Mouse (Mus musculus) retina, postnatal 1 day (tissue): ENCODE measurements around the gene Cdkl3.

Experiments used
- DNase-seq: peaks from one replicate; pipeline ENCODE4 v3.0.0-alpha.2; 2012

The Cdkl3 gene

DNA sequence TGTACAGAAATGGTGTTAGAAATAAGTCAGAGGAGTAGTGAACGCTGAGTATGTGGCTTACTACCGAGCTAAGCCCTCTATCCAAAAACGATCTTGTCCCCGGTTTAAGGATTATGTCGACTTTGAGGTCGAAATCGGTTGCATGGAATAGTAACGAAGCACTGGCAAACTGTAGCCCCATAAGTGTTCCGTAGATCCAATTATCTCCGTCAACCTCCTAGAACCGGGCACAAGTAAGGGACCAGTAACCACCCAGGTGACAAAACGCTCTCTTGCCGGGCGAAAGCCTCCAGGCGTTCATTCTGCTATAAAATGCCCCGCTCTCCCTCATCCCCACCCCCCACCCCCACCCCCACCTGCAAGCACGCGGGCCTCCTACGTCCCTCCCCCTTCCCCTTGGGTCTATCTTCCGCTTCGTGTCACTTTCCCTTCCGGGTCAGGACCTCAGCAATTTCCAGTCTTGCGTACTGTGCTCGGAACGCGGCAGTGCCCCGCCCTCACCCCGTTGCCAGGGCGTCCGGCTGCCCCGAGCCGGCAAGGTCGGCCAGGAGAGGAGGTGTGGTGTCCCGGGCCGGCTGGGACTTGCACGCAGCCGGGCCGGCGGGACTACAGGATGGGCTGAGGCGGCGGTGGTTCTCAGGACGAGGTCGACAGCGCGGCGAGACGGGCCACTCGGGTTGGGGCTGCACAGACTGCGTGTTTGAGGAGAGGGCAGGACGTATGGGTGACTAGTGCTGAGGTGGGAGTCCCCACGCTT, at the start of gene Cdkl3:
Gene Cdkl3 (plus strand): TSS at position 450 of the 757 bp plus-strand sequence.
- peak; percentile 98 for DNase-seq

DNA sequence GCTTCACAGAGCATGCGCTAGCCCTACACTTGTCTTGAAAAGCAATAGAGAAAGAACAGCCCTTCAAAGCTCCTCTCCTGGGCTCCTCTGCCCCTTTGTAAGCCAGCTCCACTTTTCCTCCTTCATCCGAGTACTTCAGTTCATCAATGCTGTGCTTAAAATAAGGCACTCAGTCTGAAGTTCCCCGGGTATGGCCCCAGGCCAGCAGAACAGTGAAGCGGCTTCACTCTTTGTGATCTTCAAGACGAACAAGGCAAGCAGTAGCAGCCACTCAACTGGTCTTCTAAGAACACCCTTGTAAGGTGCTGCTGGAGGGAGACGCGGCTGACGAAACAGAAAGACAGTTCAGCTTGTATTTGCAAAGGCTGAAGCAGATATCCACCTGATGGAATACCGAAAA, 47.9 kb upstream of the Cdkl3 start:
- no peak for DNase-seq

DNA sequence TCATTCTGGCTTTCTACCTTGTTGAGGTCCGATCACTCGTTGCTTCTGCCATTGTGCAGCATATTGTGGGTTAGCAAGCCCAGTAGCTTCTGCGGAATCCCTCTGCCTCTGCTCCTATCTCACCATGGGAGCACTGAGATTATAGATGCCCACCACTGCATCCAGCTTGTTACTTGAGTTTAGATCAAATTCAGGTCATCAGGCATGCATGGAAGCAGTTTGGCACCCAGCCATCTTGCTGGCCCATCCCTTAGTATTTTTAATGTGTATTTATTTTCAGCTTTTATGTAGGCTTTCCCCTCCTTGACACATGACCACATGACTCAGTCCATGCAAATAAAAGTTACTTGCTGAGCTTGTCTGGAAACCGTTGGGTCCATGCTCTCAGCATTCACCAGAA, 46.3 kb upstream of the Cdkl3 start:
- DNase-seq = no peak

DNA sequence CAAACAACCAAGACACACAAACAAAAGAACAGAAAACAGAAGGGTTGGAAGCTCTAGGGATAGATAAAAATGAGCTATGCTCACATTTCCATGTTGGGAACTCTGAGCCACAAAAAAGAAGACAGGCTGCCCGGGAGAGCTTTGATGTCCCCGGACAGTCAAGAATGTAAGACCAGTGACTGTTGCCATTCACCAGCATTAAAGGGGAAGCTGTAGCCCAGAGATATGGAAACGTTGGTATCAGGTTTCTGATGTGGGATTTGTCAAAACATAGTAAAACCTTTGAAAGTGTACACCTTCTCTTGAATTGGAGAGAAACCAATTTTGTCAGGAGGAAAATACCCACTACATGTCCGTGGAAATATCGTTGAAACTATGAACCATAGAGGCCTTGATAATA, 44.5 kb upstream of the Cdkl3 start:
- DNase-seq = no peak

DNA sequence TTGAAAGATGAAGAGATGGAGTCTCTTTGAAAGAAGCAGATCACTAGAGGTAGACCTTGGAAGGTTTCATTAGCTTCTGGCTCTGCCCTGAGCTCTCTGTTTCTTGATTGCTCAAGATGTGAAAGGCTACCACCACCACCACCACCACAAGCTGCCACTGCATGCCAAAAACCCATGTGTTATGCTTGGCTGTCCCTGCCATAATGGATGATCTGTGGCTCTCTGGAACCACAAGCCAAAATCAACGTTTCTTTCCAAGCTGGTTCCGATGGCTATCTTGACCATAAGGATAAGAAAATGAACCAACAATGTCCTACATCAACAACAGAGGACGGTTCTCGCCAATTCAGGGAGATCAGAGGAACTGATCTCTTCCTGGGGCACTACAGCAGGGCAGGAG, 44.0 kb upstream of the Cdkl3 start:
- DNase-seq = no peak

DNA sequence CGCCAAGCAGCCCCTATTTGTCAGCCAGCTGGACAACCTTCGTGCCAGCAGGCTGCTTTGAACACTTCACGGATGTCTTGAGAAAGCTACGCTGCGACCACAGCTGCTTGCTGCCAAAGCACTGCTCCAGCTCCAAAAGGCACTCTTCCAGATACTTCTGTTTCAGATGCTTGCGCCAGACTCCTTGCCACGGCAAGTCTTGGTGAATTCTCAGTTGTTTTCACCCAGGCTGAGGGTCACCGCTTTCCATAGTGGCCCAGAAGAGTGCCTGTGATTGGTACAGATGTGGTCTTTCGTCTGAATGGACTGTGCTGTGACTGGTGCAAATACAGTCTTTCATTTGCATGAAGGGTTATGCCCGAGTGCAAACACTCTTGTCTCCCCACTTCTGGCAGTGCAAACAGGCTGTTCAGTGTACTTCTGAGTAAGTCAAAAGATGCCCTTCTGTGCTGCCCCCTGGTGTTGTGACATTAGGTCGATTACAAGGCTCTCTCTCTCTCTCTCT, 43.0 kb upstream of the Cdkl3 start:
- no peak for DNase-seq

DNA sequence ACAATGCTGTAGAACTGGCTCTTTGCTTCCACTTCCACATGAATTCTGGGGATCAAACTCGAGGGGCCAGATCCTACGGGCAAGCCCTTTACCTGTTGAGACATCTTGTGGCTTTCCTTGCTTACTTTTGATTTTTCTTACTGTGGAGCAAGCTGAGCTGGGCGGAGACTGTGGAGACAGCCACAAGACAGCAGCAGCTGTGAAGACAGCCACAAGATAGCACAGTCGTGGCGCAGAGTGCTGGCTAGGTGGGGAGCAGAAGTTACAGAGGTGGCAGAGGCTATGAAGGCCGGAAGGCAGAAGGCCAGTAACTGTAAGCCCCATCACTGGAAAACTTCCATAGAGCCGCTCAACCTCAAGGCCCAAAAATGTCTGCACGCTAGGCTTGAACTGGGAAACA, 42.3 kb upstream of the Cdkl3 start:
- no peak for DNase-seq

DNA sequence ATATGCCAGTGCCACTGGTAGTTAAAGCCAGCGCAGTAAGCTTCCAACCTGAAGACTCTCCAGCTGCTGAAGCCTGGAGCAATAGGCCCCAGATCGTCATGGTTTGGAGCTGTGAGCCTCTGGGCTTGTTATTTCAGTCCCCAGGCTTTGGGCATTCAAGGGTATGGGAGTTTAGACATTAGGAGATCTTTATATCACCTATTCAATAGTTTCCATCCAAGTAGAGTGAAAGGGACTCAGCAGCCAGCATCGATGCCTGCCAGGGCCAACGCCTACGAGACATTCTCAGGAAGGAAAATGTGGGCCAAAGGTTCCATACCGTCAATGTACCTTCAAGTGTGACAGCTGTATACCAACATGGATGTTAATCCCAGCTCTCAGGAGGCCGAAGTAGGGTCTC, 41.7 kb upstream of the Cdkl3 start:
- no peak for DNase-seq

DNA sequence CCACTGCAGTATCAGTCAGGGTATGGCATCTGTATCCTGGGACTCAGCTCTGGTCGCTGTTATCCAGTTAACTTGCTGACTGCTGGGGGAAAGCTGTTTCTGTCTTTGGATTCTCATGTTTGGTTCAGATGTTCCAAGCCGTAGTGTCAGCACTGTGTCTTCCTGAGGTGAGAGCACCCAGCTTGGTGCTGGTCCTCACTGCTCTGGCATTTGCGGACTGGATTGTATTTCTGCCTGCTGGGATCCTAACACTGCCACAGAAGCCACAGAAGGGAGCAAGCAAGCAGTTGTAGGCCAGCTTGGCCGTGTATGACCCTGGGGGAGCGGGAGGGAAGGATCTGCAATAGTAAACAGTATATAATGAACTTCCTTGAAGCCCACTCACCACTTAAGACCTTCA, 37.4 kb upstream of the Cdkl3 start:
- DNase-seq = no peak

DNA sequence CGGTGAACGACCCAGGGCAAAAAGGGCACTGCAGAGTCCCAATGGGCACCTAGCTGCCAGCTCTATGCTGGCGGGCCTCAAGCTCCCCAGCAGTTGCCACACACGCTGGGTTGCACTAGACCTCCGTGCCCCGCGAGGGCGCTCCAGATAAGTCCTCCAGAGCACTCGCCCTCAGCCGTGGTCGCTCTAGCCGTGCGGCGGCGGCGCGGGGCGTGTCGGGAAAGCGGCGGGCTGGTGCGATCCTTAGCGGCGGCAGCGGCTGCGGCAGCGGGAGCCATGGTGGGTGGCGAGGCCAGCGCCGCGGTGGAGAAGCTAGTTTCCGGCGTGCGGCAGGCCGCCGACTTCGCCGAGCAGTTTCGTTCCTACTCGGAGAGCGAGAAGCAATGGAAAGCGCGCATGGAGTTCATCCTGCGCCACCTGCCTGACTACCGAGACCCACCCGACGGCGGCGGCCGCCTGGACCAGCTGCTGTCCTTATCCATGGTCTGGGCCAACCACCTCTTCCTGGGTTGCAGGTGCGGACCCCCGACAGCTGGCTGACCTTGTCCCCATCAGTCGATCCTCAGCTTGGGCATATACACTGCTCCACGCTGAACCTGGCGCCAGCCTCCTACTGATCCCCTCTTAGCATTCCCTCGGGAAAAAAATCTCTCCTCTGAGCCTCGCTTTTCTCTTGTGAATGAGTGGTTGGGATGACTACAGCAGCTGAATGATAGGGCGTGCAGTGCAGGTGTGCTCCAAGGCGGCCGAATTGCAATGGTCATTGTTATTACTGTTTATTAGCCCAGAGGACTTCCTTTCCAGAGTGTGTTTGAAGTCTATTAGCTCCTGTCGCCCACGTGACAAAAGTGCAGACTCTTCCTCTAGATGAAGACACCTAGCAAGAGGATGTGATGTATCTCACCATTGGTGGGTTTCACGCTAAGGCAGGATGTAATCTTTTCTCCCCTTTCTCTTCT, 36.3 kb upstream of the Cdkl3 start, which contains the start of gene Cdkn2aipnl:
Gene Cdkn2aipnl (plus strand): TSS at position 219 of the 959 bp plus-strand sequence.
- peak; percentile 97 for DNase-seq

DNA sequence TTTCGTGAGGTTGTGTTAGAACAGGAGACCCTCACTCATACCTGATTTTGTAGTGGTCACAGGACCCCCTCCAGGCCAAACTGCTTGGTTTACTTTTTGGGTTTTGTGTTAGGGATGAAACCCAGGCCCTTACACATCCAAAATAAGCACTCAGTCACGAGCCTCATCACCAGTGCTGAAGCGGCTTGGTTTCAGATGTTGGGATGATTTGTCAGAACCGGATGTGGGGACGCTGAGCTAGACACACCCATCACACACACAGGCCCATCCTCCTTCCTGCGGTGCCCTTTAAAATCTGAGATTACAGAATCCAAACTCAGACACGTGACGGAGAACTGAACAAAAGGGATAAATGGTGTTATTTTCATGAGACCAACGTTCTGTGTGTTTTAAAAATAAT, 35.1 kb upstream of the Cdkl3 start:
- no peak for DNase-seq

DNA sequence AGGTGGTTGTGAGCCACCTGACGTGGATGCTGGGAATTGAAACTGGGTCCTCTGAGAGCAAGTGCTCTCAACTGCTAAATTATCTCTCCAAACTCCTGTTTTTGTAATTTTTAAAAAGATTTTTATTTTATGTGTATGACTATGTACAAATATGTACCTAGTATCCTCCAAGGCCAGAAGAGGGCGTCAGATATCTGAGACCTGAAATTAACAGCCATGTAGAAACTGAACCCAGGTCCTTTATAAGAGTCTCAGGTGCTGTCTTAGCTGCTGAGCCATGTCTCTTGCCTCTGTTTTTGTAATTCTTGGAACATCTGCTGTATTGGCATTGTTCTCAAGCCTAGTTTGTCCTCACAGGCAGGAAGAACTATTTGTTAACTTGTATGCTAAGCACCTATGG, 34.5 kb upstream of the Cdkl3 start:
- DNase-seq = no peak

DNA sequence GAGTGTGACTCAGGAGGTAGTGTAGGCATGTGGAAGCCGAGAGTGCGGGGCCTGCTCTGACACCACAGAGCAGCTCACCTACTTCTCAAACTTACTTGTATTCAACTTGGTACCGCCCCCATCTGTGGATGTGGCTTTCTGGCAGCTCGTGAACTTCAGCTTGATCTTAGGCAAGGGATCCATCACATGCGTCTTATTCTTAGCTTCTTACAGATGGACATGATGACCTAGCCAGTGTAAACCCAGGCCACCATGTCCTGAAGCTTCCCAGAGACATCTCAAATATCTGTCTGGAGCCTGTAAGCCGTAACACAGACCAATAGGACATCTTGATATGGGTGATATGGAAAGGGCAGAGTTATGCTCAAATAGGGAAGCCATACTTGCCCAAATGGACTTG, 32.4 kb upstream of the Cdkl3 start:
- no peak for DNase-seq

DNA sequence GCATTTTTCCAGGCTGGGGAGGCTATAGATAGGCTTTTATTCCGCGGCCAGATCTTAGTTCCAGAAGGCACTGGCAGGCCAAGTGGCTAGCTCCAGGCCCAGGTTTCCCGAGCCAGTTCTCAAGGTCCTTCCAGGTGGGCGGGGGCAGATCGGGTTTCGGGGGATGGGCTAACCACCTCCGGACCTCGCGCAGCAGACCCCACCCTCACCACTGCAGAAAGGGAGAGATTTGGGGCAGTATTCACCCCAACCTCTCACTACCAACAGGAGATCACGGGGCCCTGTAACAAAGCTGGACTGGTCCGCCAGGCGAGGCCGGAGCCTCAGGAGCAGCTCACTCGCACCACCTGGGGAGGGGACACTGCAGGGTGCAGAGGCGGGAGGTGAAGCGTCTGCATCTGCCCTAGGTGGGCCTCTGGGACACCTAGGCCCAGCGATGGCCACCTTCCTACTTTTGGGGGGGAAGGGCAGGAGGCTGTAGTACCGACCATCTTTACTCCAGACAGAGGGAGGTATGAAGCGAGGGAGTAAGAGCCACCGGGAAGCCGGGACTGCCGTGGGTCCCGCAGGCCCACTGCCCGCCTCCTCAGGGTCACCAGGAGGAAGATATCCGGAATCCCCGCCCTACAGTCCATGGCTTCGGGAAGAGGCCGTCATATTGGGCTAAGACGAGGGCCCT, 4.3 kb upstream of the Cdkl3 start:
- DNase-seq = no peak

DNA sequence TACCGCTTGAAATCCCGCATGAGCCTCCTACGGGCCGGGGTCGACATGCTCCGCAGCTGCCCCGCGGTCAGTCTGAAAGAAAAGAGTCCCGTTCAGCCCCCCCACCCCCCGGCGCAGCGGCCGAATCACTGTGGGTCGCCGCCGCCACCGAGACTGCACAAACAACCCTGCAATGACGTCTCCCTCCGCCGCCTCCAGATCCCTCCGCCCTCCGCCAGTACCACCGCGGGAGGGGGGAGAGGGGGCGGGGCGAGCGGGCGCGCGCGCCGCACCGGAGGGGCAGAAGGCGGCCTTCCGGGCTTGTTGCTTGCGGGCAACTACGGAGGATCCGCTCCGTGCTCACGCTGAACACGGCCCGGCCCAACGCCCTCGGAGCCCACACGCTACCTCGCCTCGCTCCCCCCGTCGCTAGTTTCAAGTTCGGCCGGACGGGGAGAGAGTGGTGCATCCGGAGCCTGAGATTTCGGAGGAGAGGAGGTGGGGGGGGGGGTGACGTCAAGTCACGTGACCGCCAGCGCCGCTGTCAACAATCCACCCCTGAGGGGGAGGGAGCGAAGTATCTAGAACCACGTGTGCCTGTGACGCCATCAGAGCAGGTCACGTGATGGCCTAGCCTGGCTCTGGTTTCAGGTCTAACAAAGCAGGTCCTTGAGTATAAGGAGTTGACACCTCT, 3.6 kb upstream of the Cdkl3 start, which contains the start of gene Ube2b:
Gene Ube2b (minus strand): TSS at position 473 of the 673 bp plus-strand sequence.
- peak; percentile 99 for DNase-seq

DNA sequence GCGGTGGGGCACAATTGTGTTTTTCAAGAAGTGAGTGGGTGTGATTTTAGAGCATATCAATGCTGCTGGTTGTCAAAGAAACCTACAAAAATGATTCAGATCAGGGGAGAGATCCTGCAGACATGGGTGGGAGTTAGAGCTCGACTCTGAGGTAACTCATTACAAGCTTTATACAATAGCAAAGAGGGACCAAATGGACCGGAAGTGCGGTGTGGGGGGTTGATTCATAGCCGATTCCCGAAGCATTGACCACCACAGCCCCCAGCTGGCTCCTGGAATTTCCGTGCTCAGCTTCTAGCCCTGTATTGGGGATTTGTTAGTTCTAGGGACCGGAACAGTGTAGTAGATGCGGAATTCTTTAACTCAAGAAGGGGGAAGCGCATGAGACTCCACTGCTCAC, 2.7 kb upstream of the Cdkl3 start:
- DNase-seq = no peak

DNA sequence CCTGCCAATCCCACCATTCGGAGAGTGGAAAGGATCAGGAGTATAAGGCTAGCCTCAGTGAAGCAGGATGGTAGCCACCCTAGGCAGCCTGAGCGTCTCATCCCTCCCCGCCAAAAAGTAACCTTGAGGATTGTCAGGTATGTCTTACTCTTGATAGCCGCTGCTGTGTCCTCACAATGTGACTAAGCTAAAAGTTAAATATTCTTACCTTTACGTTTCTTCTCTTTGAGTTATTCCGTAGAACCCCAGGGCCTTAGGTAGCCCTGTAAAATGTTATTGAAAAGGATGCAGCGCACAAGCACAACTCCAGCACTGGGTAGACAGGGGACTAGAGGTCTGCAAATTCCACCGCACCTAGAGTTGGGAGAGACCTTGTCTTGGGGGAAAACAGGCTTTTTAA, 2.2 kb upstream of the Cdkl3 start:
- DNase-seq = no peak

DNA sequence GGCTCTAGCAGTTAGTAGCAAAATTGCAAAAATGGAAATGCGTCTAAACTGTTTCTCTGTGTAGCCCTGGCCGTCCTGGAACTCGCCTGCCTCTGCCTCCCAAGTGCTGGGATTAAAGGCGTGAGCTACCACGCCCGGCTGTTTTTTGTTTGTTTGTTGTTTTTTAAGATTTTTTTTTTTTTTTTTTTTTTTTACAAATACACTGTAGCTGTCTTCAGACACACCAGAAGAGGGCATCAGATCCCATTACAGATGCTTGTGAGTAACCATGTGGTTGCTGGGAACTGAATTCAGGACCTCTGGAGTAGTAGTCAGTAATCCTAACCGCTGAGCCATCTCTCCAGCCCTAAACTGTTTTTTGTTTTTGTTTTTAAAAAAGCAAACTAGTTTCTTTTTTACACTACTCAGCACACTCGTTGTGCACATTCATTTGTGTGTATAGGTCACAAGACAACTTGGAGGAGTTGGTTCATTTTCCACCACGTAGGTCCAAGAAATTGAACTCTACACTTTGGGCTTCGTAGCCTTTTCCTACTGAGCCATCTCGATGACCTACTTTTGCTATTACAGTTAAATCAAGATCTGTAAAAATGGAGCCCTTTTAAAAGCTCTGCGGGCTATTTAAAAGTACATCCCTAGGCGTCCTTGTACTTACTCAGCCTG, 1.0 kb upstream of the Cdkl3 start:
- no peak for DNase-seq

DNA sequence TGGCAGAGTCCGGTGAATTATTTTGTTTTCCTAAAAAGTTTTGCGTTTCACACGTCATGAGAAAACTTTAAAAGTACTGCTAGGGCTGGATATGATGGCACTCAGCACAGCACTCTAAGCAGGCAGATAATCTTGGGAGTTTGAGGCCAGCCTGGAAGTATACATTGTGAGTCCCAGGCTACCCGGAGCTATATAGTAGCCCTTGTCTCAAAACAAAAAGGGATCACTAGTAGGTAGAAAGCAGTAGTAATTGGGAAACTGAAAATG, 583 bp upstream of the Cdkl3 start:
- no peak for DNase-seq

DNA sequence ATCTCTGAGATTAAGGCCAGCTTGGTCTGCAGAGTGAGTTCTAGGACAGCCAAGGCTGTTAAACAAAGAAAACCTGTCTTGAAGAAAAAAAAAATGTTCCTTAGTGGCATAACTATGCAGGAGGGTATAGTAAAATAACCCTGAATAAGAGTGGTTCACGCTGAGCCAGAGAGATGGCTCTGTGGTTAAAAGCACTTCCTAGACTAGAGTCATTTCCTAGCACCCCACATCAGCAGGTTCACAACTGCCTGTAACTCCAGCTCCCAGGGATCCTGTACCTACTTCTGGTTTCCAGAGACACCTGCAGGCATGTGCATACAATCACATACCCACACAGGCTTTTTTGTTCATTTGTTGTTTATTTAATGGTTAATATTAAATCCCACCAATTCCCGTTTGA, 1.6 kb downstream of the Cdkl3 start:
- no peak for DNase-seq

DNA sequence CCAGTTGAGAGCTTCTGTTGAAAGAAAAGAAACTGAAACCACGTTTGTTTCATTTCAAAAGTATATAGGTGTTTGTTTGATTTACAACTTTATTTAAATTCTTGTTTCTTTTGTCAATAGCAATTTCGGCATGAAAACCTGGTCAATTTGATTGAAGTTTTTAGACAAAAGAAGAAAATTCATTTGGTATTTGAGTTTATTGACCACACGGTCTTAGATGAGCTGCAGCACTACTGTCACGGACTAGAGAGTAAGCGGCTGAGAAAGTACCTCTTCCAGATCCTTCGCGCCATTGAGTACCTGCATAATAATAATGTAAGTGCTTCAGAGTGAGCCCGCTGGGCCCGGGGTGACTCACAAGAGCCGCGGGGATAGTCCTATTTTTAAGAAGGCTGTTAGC, 7.0 kb downstream of the Cdkl3 start:
- DNase-seq = no peak

DNA sequence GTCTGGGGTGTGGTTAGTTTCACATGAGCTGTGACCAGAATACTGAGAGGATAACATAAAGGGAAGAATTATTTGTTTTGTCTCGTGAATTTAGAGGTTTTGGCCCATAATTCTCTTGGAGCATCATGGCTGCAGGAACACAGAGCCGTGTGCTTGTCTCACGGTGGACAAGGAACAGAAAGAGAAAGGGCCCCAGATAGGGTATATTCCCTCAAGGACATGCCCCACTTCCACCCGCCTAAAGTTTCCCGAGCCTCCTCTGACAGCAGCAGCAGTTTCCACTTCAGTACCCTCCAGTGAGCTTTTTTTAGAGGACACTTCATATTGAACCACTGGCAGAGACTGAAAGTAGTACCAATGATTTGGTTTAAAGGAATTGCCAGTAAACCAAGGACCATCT, 7.5 kb downstream of the Cdkl3 start:
- peak; percentile 19 for DNase-seq
